Mouse (Mus musculus) lung, postnatal 0 days (tissue): ENCODE results near the gene Kcns1.

Experiments
- CTCF ChIP-seq: IDR thresholded peaks from 2 replicates; pipeline ENCODE4 v1.5.1; 2016; ENCODE audit warnings: antibody characterized with exemption, mild to moderate bottlenecking
- EP300 ChIP-seq: IDR thresholded peaks from 2 replicates; pipeline ENCODE4 v1.6.1; 2016; ENCODE audit warnings: antibody characterized with exemption, mild to moderate bottlenecking, control low read depth

DNA sequence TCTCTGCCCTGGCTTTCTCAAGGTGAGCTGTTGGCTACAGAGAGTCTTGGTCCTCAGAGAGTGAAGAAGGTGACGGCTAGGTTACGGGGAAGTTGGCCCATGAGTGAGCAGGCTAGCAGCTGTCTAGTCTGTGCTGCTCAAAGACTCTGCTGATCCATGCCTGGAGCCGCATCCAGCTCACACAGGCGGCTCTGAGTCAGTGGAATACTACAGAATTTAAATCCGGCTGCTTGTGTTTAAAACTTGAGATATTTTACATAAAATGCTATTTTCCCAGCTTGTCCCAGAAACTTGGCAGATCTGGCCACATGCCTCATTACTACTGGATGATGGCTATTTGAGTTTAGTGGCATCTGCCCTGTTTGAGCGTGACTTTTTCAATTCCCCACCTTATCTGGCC is 51.4 kb downstream of the Kcns1 start:
- TF ChIP-seq EP300 (no peak), CTCF (no peak)
